Mouse (Mus musculus) right cerebral cortex, postnatal 10 days (tissue): Measurements from ENCODE around the gene Bex3.
A peak's percentile ranks its signal among the peaks of the same experiment; 100 is the strongest.

ENCODE experiments used
- DNase-seq, 2 experiments: peaks; one replicate each; pipeline ENCODE4 v3.0.0; 2021; ENCODE audit warnings: low spot score in 2 of 2

The Bex3 gene

GRCm38 (mm10) chrX:136269743-136270392 is at the start of gene Bex3:
Gene Bex3 (plus strand): TSS chrX:136270253.
- peak; percentile 75 to 77 for DNase-seq

- DNase-seq, result no peak
Measured at GRCm38 (mm10) chrX:136223714-136224113, 46.3 kb upstream of the Bex3 start.

GRCm38 (mm10) chrX:136227768-136228167 is 42.3 kb upstream of the Bex3 start:
- no peak for DNase-seq

GRCm38 (mm10) chrX:136238118-136238517 is 31.9 kb upstream of the Bex3 start:
- peak; percentile 27 to 52 for DNase-seq

GRCm38 (mm10) chrX:136243181-136243580 is 26.9 kb upstream of the Bex3 start:
- DNase-seq, result no peak

- peak; percentile 78 to 86 for DNase-seq
Measured at GRCm38 (mm10) chrX:136244574-136245229, 25.4 kb upstream of the Bex3 start, which contains the start of gene Tceal9. Gene Tceal9 (plus strand): TSS chrX:136245079.

- peak; percentile 25 to 32 for DNase-seq
Measured at GRCm38 (mm10) chrX:136245521-136246071, 24.5 kb upstream of the Bex3 start.

- DNase-seq, result no peak
Measured at GRCm38 (mm10) chrX:136248811-136249210, 21.2 kb upstream of the Bex3 start.

GRCm38 (mm10) chrX:136249671-136250070 is 20.4 kb upstream of the Bex3 start:
- DNase-seq, result no peak

GRCm38 (mm10) chrX:136252023-136252729 is 17.9 kb upstream of the Bex3 start:
- DNase-seq, result no peak

GRCm38 (mm10) chrX:136267720-136268119 is 2.3 kb upstream of the Bex3 start:
- no peak for DNase-seq

- DNase-seq, result no peak
Measured at GRCm38 (mm10) chrX:136268173-136268572, 1.9 kb upstream of the Bex3 start.

GRCm38 (mm10) chrX:136270393-136271111 is 499 bp downstream of the Bex3 start:
- peak in 1 of 2 experiments; percentile 49 for DNase-seq

GRCm38 (mm10) chrX:136274542-136274941 is 4.5 kb downstream of the Bex3 start:
- no peak for DNase-seq

- no peak for DNase-seq
Measured at GRCm38 (mm10) chrX:136275386-136275785, 5.3 kb downstream of the Bex3 start.

- no peak for DNase-seq
Measured at GRCm38 (mm10) chrX:136277577-136277976, 7.5 kb downstream of the Bex3 start.

GRCm38 (mm10) chrX:136278401-136278800 is 8.3 kb downstream of the Bex3 start:
- DNase-seq, result no peak

- peak in 1 of 2 experiments; percentile 50 for DNase-seq
Measured at GRCm38 (mm10) chrX:136279410-136279809, 9.4 kb downstream of the Bex3 start.

- peak; percentile 58 to 79 for DNase-seq
Measured at GRCm38 (mm10) chrX:136290817-136291281, 20.8 kb downstream of the Bex3 start.

GRCm38 (mm10) chrX:136304295-136304694 is 34.2 kb downstream of the Bex3 start:
- DNase-seq, result peak; percentile 21 to 47

GRCm38 (mm10) chrX:136306196-136306595 is 36.1 kb downstream of the Bex3 start:
- DNase-seq, result no peak
